Mouse (Mus musculus) brain, embryonic 18.5 days (tissue): ENCODE measurements at regions not wholly inside any gene's neighbourhood (a gene's known extent, or its start where the extent isn't known, plus 50 kb on each side); places are given as distances from the start of the nearest gene placed in this dataset.

Source experiments
- DNase-seq: peaks from one replicate; pipeline ENCODE4 v3.0.0-alpha.2; 2012; ENCODE audit warnings: low read depth, low spot score

DNA sequence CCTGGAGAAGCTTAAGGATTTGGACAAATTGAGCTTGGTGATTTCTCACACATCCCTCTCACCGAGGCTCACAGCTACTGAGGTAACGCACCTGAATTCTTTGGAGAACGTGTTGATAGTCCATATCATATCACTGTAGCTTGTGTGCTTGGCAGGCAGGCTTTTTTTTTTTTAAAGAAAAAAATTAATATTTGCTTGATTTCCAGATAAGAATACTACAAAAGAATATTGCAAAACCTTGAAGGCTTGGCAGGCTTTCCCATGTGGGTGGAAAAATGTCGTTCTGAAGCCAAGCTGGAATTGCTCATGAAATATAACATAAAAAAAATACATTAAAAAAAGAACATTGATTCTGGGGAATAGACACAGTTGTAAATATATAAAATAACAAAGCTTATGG is 131.8 kb downstream of the Klf5 start:
- DNase-seq = no peak

DNA sequence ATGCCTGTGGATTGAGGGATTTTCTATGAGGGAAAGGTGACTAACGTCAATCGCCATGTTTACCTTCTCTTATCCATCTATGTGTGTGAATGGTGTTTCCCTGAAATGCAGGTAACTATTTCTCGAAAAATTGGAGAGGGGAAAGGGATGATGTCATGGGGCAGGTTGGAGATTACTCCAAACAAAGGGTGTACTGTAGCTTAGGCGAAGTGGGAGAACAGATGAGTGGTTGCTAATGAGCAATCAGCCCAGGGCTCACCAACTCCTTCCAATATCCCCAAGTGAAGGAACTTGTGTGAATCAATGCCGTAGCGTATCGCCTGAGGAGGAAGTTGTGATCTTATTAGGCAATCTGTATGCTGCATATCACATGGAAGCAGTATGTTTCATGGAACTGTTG is 133.2 kb downstream of the Klf5 start:
- no peak for DNase-seq

DNA sequence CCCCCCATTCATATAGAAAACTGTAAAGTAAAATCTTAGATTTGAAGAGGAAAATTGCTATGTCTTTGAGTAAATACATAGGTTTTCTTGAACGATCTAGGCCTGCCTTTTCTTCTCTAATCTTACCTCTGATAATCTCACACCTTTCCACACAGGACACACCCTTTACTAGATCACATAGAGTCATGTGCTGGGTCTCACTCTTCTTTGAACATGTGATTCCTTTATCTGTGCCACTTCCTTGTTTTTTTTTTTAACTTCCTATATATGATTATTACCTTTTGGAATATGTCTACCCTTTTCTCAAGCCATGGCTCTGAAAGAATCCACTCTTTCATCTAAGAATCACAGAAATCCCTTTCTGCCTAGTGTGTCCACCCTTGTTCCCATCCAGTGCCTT is 136.2 kb downstream of the Klf5 start:
- no peak for DNase-seq

DNA sequence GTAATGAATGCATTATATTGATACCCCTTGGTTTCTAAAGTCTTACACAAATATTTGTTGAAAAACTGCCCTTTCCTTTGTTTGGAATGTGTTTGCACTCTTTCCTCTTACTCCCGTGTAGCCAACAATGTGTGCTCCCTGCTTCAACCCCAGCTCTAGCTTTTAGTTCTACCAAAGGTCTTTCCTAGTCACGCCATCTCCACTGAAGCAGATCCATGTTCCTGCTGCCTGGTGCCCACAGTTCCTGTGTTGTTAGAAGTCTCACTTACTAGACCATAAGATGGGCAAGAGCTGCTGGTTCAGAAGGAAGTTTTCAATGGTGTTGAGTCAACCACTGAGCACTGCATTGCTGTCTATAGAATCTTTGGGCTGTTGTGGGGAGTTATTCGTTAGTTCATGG is 137.0 kb downstream of the Klf5 start:
- no peak for DNase-seq

DNA sequence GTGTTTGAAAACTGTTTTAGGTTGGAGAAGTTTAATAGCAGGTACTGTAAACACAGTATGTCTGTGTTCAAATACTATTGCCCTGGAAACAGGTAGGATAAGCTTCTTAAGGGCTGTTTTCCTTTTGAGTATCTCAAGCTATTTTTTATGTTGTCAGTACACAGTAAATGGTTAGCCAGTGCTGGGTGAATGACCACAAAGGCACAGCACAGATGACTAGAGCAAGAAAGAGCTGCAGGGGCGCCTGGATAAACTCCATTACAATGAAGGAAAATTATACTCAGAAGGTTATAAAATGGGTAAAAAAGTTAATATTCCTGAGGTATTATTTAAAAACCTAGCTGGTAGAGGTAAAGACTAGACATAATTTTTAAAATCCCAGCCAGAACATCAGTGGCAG is 137.6 kb downstream of the Klf5 start:
- no peak for DNase-seq

DNA sequence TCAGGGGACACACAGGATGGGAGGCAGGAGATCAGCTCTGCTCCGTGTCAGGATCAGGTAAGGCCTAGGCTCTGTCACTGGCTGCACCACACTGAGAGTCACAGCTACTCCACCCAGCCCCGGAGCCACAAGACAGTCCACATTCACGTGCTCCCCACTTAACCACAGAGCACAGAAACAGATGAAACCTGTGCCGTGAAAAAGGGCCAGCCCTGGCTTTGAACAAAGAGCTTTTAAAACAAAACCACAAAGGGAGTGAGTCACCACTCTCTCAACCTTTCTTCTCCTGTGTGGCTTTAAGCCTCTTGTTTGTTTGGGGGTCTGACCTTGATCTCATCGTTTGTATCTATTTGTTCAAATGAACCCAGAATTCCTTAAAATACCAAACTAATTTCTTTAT is 150.6 kb downstream of the Klf5 start:
- DNase-seq = no peak

DNA sequence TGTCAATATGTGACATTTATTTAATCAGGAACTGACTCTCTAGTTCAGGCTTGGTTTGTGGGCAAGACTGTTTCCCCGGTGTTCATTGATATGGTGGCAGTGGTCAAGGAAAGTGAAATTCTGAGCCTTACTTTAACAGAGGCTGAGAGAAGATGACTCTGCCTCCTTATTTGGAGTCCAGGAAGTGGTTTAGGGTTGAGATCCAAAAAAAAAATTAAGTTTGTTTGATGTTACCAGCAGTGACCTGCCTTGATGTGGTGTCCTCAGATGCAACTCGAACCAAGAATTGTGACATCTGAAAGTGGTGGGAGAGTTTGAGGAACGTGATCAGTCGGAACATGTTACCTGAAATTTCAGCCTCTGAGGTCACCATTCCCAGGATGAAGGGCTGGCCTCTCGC is 151.4 kb downstream of the Klf5 start:
- no peak for DNase-seq

DNA sequence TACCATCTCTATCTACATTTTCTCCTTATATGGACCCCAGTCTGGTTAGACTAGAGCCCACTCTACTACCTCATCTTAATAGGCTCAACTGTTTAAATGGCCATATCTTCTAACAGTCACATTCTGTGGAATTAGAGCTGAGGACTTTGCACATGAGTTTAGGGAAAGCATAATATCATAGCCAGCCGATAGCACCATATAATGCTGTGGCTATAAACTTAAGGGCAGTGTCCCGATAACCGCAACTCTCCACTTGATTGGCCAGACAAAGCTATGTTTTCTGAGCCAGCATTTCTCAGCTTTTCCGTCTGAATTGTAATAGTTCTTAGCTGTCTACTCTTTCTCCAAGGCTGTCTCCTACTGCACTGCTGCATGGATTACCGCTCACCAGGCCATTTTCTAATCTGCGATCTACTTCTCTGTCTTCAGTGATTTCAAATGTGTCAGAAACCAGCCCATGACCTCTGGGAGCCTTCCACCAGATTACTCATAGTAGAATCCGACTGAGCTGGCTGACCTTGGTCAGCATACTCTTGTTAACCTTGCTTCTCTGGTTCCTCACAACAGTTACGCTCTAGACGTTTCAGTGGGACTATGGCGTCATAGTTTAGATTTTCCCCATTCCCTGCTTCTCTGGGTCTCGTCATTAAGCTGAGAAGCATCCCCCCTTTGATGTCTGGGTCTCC is 152.8 kb downstream of the Klf5 start:
- DNase-seq = no peak

DNA sequence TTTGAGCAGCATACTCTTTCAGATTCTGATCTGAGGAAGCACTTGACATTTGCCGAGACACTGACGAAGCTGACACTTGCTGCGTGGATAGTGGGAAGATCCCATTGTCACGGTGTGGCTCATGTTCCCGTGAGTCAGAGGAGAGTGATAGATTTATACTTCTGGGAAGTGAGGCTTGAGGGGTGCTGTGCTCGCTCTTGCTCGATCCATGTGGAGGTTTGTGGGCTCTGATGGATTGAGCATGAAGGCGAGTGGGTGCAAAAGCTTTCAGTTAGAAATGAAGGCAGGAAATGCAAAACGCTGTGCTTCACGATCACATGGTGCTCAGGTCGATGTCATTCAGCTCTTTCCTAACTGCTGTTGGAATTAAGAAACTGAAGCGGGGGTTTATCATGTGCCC is 155.4 kb downstream of the Klf5 start:
- DNase-seq = no peak

DNA sequence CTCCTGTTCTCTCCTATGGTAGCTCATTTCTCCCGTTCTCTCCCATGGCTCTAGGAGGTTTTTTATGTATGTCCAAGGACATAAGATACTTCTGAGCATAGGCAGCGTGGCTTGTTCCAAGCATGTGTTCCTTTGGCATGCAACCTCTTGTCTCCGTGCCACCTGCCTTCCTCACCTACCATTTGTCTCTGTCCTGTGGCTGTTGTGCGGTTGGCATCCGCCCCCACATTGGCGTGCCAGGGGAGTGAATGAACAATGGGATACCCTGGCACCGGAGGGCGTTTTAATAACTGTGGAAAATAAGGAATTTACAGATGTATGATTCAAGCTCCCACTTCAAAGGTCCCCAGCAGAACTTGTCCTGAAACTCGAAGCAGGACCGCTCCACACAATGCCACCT is 158.1 kb downstream of the Klf5 start:
- DNase-seq = no peak

DNA sequence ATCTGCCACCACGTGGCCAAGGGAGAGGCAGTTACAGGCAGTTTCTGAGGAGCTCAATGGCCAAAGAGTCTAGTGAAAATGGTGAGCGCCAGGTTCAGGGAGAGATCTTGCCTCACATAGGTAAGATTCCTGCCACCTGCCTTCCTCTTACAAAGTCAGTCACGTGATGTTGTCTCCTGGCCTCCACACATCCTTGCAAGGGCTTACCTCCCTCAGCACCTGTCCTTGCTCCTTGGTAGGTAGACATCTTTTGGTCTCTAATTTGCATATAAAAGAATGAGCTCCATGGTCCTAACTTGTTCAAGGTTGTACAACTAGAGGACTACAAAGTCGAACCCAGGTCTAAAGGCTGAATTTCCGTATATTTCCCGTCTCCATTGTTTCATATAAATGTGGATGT is 159.1 kb downstream of the Klf5 start:
- no peak for DNase-seq

DNA sequence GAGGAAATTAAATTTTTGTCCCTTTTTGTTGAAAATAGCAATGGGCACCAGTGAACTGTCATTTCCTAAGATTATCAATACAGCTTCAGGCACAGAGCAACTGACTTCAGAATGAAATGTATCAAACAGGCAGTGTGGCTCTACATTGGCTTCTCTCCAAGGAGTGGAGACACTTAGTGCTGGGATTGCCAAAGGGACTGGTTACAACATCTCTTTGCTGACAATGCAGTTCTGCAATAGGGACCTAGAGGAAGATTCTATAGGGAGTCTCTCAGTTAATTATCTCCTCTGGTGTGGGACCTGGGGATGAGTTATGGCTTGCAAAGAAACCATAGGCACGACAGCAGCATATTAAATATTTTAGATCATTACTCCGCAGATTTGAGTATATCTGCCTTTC is 173.6 kb downstream of the Klf5 start:
- DNase-seq = no peak

DNA sequence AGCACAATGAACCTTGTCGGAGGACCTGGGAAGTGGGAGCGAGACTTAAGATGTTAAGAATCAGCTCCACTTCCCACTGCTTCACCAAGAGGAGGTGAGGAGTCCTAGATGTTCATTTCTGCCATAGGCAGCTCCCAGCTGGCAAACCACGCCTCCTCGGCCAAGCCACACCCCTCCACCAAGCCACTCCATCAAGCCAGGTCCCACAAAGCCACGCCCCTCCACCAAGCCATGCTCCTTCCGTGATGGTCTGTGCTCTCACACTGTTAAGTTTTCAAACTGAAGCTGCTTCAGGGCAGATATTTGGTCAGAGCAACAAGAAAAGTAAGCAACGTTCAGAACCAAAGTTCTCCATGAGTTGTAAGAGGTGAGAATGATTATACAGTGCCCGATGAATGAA is 176.8 kb downstream of the Klf5 start:
- no peak for DNase-seq

DNA sequence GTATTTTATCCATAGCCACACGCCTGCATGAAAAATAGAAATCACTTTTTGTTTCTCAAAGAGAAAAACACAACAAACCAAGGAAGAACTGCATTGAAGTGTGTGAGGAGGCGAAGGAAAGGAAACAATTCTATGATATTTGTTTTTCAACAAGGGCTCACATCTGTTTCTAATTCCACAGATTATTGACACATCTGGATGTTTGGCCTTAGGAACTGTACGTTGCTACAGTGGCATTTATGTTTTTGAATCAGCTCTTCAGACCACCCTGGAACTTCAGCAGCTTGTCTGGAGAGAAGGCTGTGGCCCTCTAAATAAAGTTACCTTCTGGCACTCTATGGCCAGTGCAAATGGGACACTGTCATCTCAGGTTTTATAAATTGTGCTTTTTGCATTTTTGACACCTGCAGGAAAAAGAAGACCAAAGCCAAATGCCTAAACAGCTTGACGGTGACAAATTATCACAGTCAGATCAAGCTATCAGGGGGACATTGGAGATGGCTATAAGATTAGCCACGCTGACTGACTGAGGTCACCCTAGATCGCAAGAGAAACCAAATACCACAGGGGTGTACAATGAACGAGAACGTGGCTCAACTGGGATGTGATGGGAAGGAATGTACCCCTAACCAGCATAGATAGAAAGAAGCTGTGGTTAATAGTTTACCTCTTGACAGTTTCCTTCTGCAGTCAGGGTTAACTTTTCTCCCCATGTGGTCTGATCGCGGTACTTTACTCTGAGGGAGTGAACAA is 182.0 kb downstream of the Klf5 start:
- no peak for DNase-seq

DNA sequence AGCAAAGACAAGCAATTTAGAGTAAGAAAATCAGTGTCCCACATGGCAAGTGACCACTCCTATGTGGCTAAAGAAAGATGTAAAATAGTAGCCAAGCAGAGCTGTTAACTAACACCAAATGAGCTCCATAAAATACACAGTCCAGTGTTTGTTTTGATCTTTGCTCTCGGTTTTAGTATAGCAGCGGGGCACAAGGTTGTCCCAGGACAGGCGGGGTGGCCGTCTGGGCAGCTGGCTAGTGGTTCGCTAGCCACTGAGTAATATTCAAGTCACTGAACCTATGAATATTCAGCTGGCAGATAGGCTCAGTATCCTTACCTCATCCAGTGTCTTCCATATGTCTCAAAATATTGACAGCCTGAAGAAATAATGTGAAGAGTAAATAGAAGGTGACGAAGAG is 189.5 kb downstream of the Klf5 start:
- DNase-seq = no peak

DNA sequence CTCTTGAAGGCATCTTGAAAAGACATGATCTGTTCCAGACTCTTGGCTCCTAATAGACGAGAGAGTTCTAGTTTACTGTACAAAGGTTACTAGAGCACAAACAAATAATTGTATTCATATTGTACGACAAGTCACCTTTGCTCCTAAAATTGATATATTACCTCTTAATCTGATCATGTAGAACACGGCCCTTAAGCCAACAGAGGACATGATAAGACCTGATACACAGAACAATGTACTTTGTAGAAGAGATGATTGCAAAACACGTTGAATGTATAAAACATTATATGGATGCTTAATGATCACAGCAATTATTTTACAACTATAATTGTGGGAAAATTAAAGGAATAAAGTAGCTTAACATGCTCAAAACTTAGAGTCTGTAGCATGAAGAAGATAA is 194.7 kb downstream of the Klf5 start:
- DNase-seq = no peak

DNA sequence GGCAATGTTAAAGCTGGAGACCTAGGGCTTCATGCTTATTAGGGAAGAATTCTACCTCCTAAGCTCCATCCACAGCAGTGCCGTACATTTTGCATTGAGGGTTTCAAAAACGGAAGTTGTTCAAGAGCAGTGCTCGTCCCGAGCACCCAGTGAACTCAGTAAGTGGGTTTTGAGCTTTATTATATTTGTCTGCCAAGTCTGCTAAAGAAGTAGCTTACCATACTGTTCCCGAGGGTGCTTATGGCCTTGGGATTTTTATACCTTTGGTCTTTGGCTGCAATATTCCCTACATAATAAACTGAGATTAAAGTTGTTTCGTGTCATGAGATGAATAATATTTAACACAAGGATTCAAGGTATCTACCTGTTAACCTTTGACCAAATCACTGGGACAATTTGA is 195.2 kb downstream of the Klf5 start:
- no peak for DNase-seq

DNA sequence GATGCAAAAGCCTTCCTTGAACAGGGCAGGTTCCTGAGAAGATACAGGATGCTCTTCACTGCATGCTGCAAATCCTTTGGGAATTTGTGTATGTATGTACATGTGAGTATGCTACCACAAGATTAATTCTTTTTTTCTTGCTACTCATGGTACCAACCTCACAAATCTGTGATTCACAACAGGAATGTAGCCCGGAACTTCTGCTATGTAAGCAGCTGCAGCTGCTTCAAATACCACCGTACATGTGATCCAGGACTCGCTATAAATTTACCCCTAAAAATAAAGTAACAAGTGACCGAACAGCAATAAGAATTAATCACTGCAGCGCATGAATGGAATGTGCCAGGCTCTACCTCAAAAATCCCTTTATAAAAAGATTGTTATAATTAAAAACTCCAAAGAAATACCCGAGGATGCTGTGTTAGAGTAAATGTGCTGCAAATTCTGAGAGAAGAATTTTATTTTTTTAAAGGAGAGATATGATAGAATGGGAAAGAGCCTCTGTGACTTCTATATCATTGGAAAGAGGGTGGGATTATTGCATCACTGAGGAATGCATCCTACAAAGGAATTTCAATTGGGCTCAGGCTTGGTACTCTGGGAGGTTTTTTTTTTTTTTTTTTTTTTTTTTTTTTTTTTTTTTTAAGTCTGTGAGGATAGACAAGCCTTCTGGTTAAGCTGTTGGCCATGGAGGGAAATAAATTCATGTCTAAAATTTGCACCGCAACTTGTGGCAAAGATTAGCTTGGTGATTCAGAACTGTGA is 201.2 kb downstream of the Klf5 start:
- no peak for DNase-seq

DNA sequence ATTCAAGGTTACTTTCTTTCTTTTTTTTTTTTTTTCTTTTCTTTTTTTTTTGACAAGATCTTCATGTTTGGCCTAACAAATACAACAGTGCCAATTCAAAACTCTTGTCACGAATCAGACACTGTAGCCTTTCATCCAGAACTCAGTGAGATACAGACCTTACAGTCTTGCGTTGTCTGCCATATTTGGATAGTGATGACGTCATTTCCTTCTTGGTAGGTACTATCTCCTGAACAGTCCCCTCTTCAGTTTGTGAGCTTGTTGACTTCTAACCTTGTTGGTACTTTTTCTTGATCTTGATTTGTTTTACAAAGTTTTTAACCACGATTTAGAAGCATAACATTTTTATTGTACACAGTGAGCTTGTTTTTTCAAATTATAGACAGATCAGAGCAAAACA is 206.4 kb downstream of the Klf5 start:
- DNase-seq = no peak

DNA sequence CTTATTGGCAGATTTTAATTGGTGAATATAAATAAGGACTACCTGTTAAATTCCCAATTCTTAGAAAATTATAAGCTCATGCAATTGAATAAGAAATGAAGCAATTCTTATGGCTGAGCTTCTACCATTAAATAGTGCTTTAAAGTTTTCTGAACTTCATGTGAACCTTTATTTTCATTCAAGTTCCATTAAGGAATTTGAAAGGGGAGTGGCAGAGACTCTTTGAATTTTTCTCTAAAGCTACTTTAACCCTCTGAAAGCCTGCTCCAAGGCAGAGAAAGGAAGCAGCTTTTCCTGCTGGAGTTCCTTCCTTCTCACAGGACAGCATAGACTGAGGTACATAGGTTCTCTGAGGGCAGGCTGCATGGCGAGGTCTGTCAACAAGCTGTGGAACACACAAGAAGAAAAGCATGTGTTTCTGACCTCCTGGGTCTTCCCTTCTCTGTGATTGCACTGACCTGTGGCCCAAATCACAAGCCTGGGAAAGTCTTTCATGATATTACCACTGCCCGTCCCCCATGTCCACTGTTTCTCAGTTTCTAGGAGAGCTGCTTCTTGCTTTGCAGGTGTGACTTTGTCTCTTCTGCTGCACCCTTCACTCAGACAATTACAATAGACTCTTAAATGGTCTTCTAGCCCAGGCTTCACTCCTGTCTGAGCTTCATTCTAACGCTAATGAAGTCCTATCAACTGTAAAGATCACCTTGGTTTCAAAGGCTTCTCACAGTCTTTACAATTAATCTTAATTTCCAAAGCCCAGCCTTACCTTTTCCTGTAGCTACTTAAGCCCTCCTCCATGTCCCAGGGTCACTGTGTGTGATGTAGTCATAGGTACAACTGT is 211.4 kb downstream of the Klf5 start:
- DNase-seq = no peak

DNA sequence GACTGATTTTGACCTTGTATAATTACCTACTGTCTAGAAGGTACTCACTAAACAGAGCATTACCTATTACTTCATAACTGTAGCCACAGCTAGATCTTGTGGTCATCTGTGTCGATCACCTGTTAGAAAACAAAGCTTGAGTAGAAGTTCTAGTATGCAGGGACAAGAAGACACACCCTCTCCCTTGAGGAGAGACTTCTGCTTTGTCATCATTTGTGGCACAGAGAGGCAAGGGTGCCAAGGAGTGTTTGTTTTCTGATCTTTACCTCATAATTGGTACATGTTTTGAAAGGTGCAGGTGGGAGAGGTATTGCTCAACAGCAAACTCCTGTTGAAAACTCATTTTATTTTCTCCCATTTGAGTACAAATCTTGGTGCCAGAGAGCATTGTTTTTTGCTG is 217.0 kb downstream of the Klf5 start:
- DNase-seq = no peak

DNA sequence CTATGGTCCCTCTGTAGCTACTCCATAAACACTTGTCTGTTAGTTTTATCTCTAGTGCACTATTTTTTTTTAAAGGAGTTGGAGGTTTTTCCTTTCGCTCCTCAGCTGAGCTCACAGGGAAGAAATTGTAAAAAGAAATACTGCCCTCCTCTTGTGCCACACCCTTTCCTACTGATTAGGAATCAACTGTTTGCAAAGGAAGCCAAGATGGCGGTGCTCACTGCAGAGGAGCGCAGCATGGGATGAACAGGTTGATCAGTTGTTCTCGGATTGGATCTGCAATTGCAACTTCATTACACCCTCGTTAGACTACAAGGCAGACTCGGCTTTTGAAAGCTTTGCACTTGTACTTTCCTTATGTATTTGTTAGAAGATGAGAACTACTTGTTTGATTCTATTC is 218.2 kb downstream of the Klf5 start:
- no peak for DNase-seq
